Mouse (Mus musculus): ENCODE measurements around the gene Klhdc8b.

Gene Klhdc8b

GRCm38 (mm10) chr9:108461181-108461631 is at the start of gene Klhdc8b:
Gene Klhdc8b, minus strand, starts transcription at chr9:108461581.
- peak; percentile 31 for DNase-seq (ENCODE audit: low spot score)

- no peak for DNase-seq (ENCODE audit: low spot score)
Measured at GRCm38 (mm10) chr9:108508776-108509175, 47.4 kb upstream of the Klhdc8b start.

GRCm38 (mm10) chr9:108507619-108508434 is 46.4 kb upstream of the Klhdc8b start, which contains the start of gene Qars:
Gene Qars, plus strand, starts transcription at chr9:108507706.
- DNase-seq (ENCODE audit: low spot score): peak; percentile 99

GRCm38 (mm10) chr9:108506901-108507300 is 45.5 kb upstream of the Klhdc8b start:
- DNase-seq (ENCODE audit: low spot score): no peak

- no peak for DNase-seq (ENCODE audit: low spot score)
Measured at GRCm38 (mm10) chr9:108499943-108500342, 38.6 kb upstream of the Klhdc8b start.

GRCm38 (mm10) chr9:108499231-108499630 is 37.9 kb upstream of the Klhdc8b start:
- no peak for DNase-seq (ENCODE audit: low spot score)

- DNase-seq (ENCODE audit: low spot score): no peak
Measured at GRCm38 (mm10) chr9:108494905-108495304, 33.5 kb upstream of the Klhdc8b start.

- DNase-seq (ENCODE audit: low spot score): no peak
Measured at GRCm38 (mm10) chr9:108494146-108494825, 32.9 kb upstream of the Klhdc8b start.

GRCm38 (mm10) chr9:108493246-108493645 is 31.9 kb upstream of the Klhdc8b start:
- DNase-seq (ENCODE audit: low spot score): no peak

- DNase-seq (ENCODE audit: low spot score): no peak
Measured at GRCm38 (mm10) chr9:108492043-108492750, 30.8 kb upstream of the Klhdc8b start.

- no peak for DNase-seq (ENCODE audit: low spot score)
Measured at GRCm38 (mm10) chr9:108491286-108491580, 29.9 kb upstream of the Klhdc8b start.

GRCm38 (mm10) chr9:108490559-108491285 is 29.3 kb upstream of the Klhdc8b start, which contains the start of gene Usp19:
Gene Usp19, plus strand, starts transcription at chr9:108490602.
- peak; percentile 98 for DNase-seq (ENCODE audit: low spot score)

- no peak for DNase-seq (ENCODE audit: low spot score)
Measured at GRCm38 (mm10) chr9:108489702-108490558, 28.5 kb upstream of the Klhdc8b start.

- DNase-seq (ENCODE audit: low spot score): no peak
Measured at GRCm38 (mm10) chr9:108489215-108489614, 27.8 kb upstream of the Klhdc8b start.

GRCm38 (mm10) chr9:108488403-108488802 is 27.0 kb upstream of the Klhdc8b start:
- DNase-seq (ENCODE audit: low spot score): no peak

- no peak for DNase-seq (ENCODE audit: low spot score)
Measured at GRCm38 (mm10) chr9:108486973-108487530, 25.7 kb upstream of the Klhdc8b start.

- DNase-seq (ENCODE audit: low spot score): no peak
Measured at GRCm38 (mm10) chr9:108485301-108485875, 24.0 kb upstream of the Klhdc8b start.

GRCm38 (mm10) chr9:108484021-108484420 is 22.6 kb upstream of the Klhdc8b start:
- DNase-seq (ENCODE audit: low spot score): no peak

GRCm38 (mm10) chr9:108483051-108483790 is 21.8 kb upstream of the Klhdc8b start:
- DNase-seq (ENCODE audit: low spot score): no peak

Data from embryo, embryonic 10.5 days (tissue).